Mouse (Mus musculus): Measurements from ENCODE around the gene Rpl27a. TPM values are rescaled to one million over a fixed set of nuclear protein-coding genes. Genes with fewer than 3 reads are reported as not detected.

The Rpl27a gene
- polyA plus RNA-seq, 1 experiment from 2014 or later: 137 TPM

GRCm38 (mm10) chr7:109566327-109566726, 47.4 kb downstream of the Rpl27a start:
- ATAC-seq (ENCODE audit: insufficient number of reproducible peaks, insufficient read depth, low FRiP score, low TSS enrichment, low read depth): no peak

GRCm38 (mm10) chr7:109566841-109567768, 48.2 kb downstream of the Rpl27a start:
- Histone ChIP-seq H3K9ac (replicated peaks) (no peak overlapping the region), H3K4me2 (no peak overlapping the region), H3K27ac (no peak overlapping the region), H3K4me3 (replicated peaks) (no peak overlapping the region), H3K27me3 (no peaks in the 10 kb centered on the region), H3K4me1 (replicated peaks) (peaks cover 10% of the 10 kb centered on the region; the same call in 1 of the 2 replicates), H3K9me3 (no peaks in the 10 kb centered on the region), H3K36me3 (peaks cover 14% of the 10 kb centered on the region)
- 79% methylated on average over 11 of the region's 11 CpGs for WGBS
- ATAC-seq (ENCODE audit: insufficient number of reproducible peaks, insufficient read depth, low FRiP score, low TSS enrichment, low read depth): no peak

More at GRCm38 (mm10) chr7:109566327-109566726, 47.4 kb downstream of the Rpl27a start:
- H3K36me3 ChIP-seq: peaks cover 14% of the 10 kb centered on the region
- no peaks in the 10 kb centered on the region for H3K27me3 ChIP-seq
- no peaks in the 10 kb centered on the region for H3K9me3 ChIP-seq
- H3K9ac ChIP-seq (replicated peaks): no peak overlapping the region
- peaks cover 10% of the 10 kb centered on the region; the same call in 1 of the 2 replicates for H3K4me1 ChIP-seq (replicated peaks)
- no peak overlapping the region for H3K4me3 ChIP-seq (replicated peaks)
- no peak overlapping the region for H3K4me2 ChIP-seq
- no peak overlapping the region for H3K27ac ChIP-seq

GRCm38 (mm10) chr7:109568391-109568892, 49.5 kb downstream of the Rpl27a start:
- H3K4me2 ChIP-seq: no peak overlapping the region
- ATAC-seq (ENCODE audit: insufficient number of reproducible peaks, insufficient read depth, low FRiP score, low TSS enrichment, low read depth): no peak
- H3K9ac ChIP-seq (replicated peaks): no peak overlapping the region
- H3K4me1 ChIP-seq (replicated peaks): peaks cover 10% of the 10 kb centered on the region; the same call in 1 of the 2 replicates
- H3K4me3 ChIP-seq (replicated peaks): no peak overlapping the region
- no peak overlapping the region for H3K27ac ChIP-seq
- no peaks in the 10 kb centered on the region for H3K9me3 ChIP-seq
- no peaks in the 10 kb centered on the region for H3K27me3 ChIP-seq
- peaks cover 14% of the 10 kb centered on the region for H3K36me3 ChIP-seq
- 93% methylated on average over 4 of the region's 4 CpGs for WGBS

Small RNAs within 50 kb of the gene (microRNA-seq; reads per million reads assigned to microRNA genes)
- not detected for gene Gm47284

Other genes starting within 250 kb of the Rpl27a start
- 0.91 and 1.6 TPM in 2 replicates for gene Stk33, start 80.1 kb upstream of the Rpl27a start, polyA plus RNA-seq (2016; fragmentation: Nextera tagmentation; extraction: Ambion mirVana)
- 0.04 TPM in 2 replicates for gene Trim66, start 11.0 kb upstream of the Rpl27a start, polyA plus RNA-seq (2016; fragmentation: Nextera tagmentation; extraction: Ambion mirVana)
- 43.4 and 46.7 TPM in 2 replicates for gene St5, start 184.5 kb downstream of the Rpl27a start, polyA plus RNA-seq (2016; fragmentation: Nextera tagmentation; extraction: Ambion mirVana)
- gene Akip1, start 184.5 kb downstream of the Rpl27a start, polyA plus RNA-seq (2016; fragmentation: Nextera tagmentation; extraction: Ambion mirVana): 24.2 and 26.0 TPM in 2 replicates
- 0.13 and 0.23 TPM in 2 replicates for gene BC051019, start 204.7 kb downstream of the Rpl27a start, polyA plus RNA-seq (2016; fragmentation: Nextera tagmentation; extraction: Ambion mirVana)
- gene Ascl3, start 212.6 kb downstream of the Rpl27a start, polyA plus RNA-seq (2016; fragmentation: Nextera tagmentation; extraction: Ambion mirVana): not detected in 2 replicates
- gene Tmem9b, start 233.7 kb downstream of the Rpl27a start, polyA plus RNA-seq (2016; fragmentation: Nextera tagmentation; extraction: Ambion mirVana): 25.8 and 28.0 TPM in 2 replicates

Measured in limb, embryonic 12.5 days (tissue).